Mouse (Mus musculus): ENCODE measurements around the gene Hoxd13.

- TF ChIP-seq CTCF (IDR thresholded peaks at IDR 0.05; ENCODE audit: low read depth) (no peak), EP300 (IDR thresholded peaks at IDR 0.05; ENCODE audit: low read depth) (no peak)
Observed at GRCm38 (mm10) chr2:74695813-74696430, 27.8 kb downstream of the Hoxd13 start.
